Mouse (Mus musculus) bone marrow macrophage, adult 2 months (primary cell): ENCODE data around the gene Agap1.

Experiments used
- CTCF ChIP-seq: IDR thresholded peaks from 2 replicates; pipeline ENCODE4 v1.5.1; 2012; ENCODE audit warnings: low read depth, mild to moderate bottlenecking, low read length, moderate library complexity
- POLR2A ChIP-seq: IDR thresholded peaks from 2 replicates; pipeline ENCODE4 v1.6.1; 2012; ENCODE audit warnings: mild to moderate bottlenecking, low read depth, low read length, borderline replicate concordance

DNA sequence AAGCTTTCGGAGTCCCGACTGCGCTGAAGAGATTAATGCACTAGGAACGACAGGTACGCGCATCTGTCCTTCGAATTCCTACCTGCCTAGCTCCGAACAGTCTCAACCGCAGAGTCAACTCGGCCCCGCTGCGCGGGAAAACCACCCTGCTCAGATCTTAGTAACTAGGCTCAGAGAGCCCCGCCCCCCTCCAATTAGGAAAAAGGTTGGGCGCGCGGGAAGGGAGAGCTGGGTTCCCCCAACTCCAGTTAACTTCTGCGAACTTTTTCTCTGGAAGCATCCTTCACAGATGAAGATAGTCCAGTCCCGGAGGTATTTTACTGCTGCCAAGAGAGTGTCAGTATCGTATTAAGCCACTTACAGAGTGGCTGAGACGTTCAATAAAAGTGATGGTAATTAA lies 479.2 kb downstream of the Agap1 start:
- TF ChIP-seq POLR2A (no peak), CTCF (no peak)
